Mouse (Mus musculus): ENCODE data around the gene Hectd4. TPM values are rescaled to one million over a fixed set of nuclear protein-coding genes. Genes with fewer than 3 reads are reported as not detected.

Gene Hectd4
- polyA plus RNA-seq, 1 experiment from 2014 or later, result 15.4 TPM

DNA sequence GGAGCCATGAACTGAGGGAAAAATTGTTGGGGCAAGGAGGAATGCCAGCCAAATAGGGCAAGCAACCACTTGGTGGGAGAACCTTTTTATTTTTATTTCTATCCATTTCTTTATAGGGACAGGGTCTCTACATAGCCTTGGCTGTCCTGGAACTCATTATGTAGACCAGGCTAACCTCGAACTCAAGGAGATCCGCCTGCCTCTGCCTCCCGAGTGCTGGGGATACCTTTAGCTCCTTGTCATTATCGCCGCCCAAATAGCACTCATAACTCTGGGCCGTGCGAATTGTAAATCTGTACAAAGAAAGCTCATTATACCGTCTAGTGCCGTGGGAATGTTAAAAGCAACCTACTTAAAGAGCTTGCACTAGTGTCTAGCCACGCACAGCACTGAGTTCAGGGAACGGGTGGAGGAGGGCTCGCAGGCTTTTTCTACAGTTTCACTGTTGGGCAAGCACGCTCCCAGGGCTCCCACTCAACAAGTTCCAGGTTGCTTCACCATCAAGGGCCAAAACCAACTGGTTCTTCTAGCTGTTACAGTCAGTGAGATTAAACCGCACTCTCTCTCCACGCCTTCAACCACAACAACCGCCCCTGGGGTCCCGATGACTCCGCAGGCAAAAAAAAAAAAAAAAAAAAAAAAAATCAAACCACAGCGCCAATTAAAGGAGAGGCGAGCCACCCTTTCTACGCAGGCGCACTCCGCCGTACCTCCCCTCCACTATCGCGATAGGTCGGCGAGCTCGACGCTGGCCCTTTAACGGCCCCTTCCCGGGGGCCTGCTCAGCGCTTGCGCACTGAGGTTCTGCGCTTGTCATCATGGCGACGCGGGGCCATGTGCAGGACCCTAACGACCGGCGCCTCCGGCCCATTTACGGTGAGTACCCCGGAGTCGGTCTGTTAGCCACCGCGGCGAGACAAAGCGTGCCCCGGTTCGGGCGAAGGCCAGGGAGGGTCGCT lies 177.4 kb downstream of the Hectd4 start, which contains the start of gene Naa25:
Naa25 (plus strand) TSS at position 750 of the 959 bp plus-strand sequence.
- ATAC-seq (ENCODE audit: low FRiP score, low read depth), result peak; percentile 96
- WGBS, result 10% methylated on average over 53 of the region's 53 CpGs
- Histone ChIP-seq H3K27ac (peak within 1 kb of the TSS; percentile 20; the same call in 1 of the 2 replicates), H3K4me3 (peak within 1 kb of the TSS; percentile 92), H3K9me3 (no peaks in the 10 kb centered on the region), H3K27me3 (replicated peaks) (no peaks in the 10 kb centered on the region), H3K4me2 (replicated peaks) (peak within 1 kb of the TSS; percentile 93), H3K36me3 (peaks cover 10% of the 10 kb centered on the region; the same call in 1 of the 2 replicates), H3K9ac (peak within 1 kb of the TSS; percentile 87), H3K4me1 (peaks cover 19% of the 10 kb centered on the region)

DNA sequence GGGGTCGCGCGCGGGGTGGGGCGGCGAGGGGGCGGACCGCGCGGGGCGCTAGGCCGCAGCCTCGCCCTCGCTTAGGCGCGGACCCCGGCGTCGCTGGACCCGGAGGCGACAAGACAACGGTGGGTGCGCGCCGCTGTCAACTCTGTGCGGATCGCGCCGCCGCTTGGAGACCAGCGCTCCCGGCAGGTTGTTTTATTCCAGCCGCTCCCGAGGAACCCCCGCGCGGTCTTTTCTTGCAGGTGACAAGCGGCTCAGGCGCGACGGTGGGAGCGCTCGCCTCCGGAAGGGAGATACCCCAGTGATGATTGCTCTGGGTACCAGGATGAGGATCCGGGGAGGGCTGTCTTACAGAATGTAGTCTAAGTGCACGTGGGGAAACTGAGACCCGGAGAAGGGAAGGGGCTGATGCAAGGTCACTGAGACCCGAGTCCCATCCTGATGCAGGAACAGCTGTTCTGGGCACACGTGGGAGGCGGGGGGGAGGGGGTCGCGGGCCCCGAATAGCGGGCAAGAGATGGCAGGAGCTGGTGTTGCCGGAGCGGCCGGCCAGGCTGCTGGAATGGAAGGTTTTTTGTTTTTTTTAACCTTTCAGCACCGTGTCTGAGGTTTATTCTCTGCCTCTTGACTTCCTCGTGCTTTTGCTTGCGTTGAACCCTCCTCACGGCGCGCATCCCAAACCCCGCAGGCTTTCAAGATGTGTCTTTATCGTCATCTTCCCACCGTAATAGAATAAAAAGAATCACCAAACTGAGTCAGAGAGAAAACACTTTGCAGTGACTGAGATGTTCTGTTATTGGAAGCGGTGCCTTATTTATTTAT lies 178.3 kb downstream of the Hectd4 start:
- peak; percentile 81 for ATAC-seq (ENCODE audit: low FRiP score, low read depth)
- Histone ChIP-seq H3K4me3 (peak overlapping the region; percentile 92), H3K27me3 (replicated peaks) (no peaks in the 10 kb centered on the region), H3K4me2 (replicated peaks) (peak overlapping the region; percentile 93), H3K9ac (peak overlapping the region; percentile 87), H3K27ac (peak overlapping the region; percentile 20; the same call in 1 of the 2 replicates), H3K4me1 (peaks cover 19% of the 10 kb centered on the region), H3K36me3 (peaks cover 10% of the 10 kb centered on the region; the same call in 1 of the 2 replicates), H3K9me3 (no peaks in the 10 kb centered on the region)
- under 1% methylated on average over 67 of the region's 67 CpGs for WGBS

DNA sequence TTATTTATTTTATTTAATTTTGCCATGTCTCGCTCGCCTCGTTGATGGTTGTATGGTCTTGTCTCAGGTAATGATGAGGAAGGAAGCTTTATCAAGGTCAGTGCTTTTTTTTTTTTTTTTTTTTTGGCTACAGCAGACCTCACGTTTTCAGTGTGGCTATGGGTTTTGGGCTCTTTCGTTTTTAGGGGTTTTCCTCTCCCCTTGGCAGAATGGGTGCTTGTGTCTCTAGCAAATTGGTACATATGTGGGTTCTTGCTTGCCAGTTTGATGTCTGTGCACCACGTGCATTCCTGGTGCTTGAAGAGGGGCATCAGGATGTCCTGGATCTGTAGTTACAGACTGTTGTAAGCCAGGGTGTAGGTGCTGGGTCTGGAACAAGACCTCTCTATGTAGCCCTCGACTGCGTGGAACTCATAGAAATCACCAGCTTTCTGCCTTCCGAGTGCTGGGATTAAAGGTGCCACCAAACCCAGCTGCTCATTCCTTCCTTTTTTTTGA lies 179.0 kb downstream of the Hectd4 start:
- no peaks in the 10 kb centered on the region for H3K9me3 ChIP-seq
- H3K27ac ChIP-seq, result no peak overlapping the region
- WGBS, result 58% methylated on average over 9 of the region's 9 CpGs
- H3K27me3 ChIP-seq (replicated peaks), result no peaks in the 10 kb centered on the region
- H3K36me3 ChIP-seq, result peaks cover 14% of the 10 kb centered on the region
- H3K9ac ChIP-seq, result peak overlapping the region; percentile 87; the same call in 1 of the 2 replicates
- peak overlapping the region; percentile 92 for H3K4me3 ChIP-seq
- peak overlapping the region; percentile 93 for H3K4me2 ChIP-seq (replicated peaks)
- no peak for ATAC-seq (ENCODE audit: low FRiP score, low read depth)
- H3K4me1 ChIP-seq, result peaks cover 19% of the 10 kb centered on the region

DNA sequence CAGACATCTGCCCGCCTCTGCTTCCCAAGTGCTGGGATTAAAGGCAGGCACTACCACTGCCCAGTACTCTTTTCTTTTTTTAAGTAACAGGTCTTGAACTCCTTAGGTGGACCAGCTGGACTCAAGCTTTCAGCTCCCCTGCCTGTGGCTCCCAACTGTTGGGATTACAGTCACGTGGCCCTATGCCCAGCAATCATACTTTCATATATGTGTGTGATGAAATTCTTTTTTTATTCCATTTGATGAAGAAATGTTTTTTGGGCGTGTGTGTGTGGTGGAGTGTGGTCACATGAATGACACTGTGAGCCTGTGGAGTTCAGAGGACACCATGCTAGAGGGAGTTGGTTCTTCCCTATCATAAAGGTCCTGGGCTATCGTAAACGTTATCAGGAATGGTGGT lies 179.5 kb downstream of the Hectd4 start:
- H3K9ac ChIP-seq, result no peak overlapping the region
- H3K4me3 ChIP-seq, result no peak overlapping the region
- peak overlapping the region; percentile 93 for H3K4me2 ChIP-seq (replicated peaks)

DNA sequence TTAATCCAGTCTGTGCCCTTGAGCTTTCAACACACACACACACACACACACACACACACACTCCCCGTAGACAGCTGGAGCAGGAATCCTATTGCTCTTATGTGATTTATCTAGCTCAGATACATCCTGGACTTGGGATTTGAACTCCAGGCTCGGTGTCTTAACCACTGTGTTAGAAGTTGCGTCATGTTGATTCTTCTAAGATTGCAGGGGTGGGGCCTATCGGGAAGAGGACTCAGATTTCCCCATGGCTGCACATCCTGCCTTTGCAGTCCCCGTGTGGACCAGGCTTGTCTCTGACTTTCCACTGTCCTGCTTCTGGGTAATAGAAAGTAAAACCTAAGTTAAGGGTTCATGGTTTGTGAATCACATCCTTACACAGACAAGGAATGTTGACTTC lies 180.0 kb downstream of the Hectd4 start:
- H3K4me2 ChIP-seq (replicated peaks), result no peak overlapping the region
- no peak overlapping the region for H3K9ac ChIP-seq
- H3K36me3 ChIP-seq, result peaks cover 14% of the 10 kb centered on the region
- H3K4me1 ChIP-seq, result peaks cover 19% of the 10 kb centered on the region
- H3K9me3 ChIP-seq, result no peaks in the 10 kb centered on the region
- no peaks in the 10 kb centered on the region for H3K27me3 ChIP-seq (replicated peaks)
- WGBS, result 78% methylated on average over 5 of the region's 5 CpGs
- H3K27ac ChIP-seq, result no peak overlapping the region
- ATAC-seq (ENCODE audit: low FRiP score, low read depth), result no peak
- H3K4me3 ChIP-seq, result no peak overlapping the region

More for the DNA sequence above, 179.5 kb downstream of the Hectd4 start:
- no peaks in the 10 kb centered on the region for H3K9me3 ChIP-seq
- peaks cover 19% of the 10 kb centered on the region for H3K4me1 ChIP-seq
- H3K27me3 ChIP-seq (replicated peaks), result no peaks in the 10 kb centered on the region
- H3K36me3 ChIP-seq, result peaks cover 14% of the 10 kb centered on the region
- 88% methylated on average over 5 of the region's 5 CpGs for WGBS
- no peak overlapping the region for H3K27ac ChIP-seq
- no peak for ATAC-seq (ENCODE audit: low FRiP score, low read depth)

DNA sequence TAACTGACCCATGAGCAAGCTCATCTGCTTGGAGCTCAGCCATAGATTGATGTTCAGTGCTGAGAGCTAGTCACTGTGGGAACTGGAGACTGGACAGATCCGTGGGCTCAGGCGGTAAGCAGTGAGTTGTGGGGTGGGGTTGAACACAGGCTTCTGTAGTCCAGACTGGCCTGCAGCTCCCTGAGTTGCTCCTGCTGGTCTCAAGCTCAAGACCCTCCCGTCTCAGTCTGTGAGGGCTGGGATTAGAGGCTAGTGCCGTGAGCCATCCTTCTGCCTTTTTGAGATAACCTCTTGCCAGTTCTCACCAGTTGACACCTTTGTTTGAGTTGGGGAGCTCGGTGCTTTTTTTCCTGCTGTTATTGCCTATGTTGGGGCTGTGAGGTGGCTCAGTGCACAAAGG lies 180.8 kb downstream of the Hectd4 start:
- Histone ChIP-seq H3K9ac (no peak overlapping the region), H3K9me3 (no peaks in the 10 kb centered on the region), H3K4me3 (no peak overlapping the region), H3K4me1 (peaks cover 19% of the 10 kb centered on the region), H3K4me2 (replicated peaks) (no peak overlapping the region), H3K27ac (no peak overlapping the region), H3K36me3 (peaks cover 14% of the 10 kb centered on the region), H3K27me3 (replicated peaks) (no peaks in the 10 kb centered on the region)
- no peak for ATAC-seq (ENCODE audit: low FRiP score, low read depth)
- WGBS, result 88% methylated on average over 5 of the region's 5 CpGs

DNA sequence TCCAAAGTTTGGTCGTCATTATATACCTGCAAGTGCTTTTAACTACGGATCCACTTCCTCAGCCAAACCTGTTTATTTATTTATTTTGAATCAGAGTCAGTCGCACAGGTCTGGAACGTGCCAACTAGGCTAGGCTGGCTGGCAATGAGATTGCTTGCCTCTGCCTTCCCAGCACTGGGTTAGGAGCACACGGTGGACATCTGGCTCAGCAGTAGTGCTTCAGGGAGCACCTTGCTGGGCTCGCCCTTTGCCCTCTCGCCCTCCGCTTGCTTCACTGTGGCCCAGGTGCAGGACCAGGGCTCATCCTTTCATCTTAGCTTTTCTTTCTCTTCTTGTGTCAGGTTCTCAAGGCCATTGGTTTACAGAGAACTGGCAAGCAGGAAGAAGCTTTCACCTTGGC lies 187.8 kb downstream of the Hectd4 start:
- H3K9ac ChIP-seq, result no peak overlapping the region
- no peaks in the 10 kb centered on the region for H3K9me3 ChIP-seq
- no peak overlapping the region for H3K4me3 ChIP-seq
- no peak overlapping the region for H3K27ac ChIP-seq
- ATAC-seq (ENCODE audit: low FRiP score, low read depth), result no peak
- 94% methylated on average over 8 of the region's 8 CpGs for WGBS
- no peaks in the 10 kb centered on the region for H3K4me1 ChIP-seq
- H3K36me3 ChIP-seq, result peaks cover 56% of the 10 kb centered on the region
- no peaks in the 10 kb centered on the region for H3K27me3 ChIP-seq (replicated peaks)
- no peak overlapping the region for H3K4me2 ChIP-seq (replicated peaks)

DNA sequence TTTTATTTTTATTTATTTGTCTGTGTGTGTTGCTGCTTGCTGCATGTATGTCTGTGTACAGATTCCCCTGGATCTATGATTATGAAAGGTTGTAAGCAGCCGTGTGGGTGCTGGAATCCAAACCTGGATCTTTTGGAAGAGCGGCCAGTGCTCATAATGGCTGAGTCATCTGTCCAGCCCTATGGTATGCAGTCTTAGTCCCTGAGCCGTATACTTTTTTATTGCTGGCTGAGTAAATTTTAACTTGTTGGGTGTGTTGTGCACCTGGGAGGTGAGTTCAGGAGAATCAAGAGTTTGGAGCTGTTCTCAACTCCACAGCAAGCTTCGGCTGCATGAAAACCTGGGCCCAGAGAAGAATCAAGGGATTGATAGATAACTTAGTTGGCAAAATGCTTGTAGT lies 191.0 kb downstream of the Hectd4 start:
- Histone ChIP-seq H3K4me3 (no peak overlapping the region), H3K4me2 (replicated peaks) (no peak overlapping the region), H3K9ac (no peak overlapping the region), H3K4me1 (no peaks in the 10 kb centered on the region), H3K27ac (no peak overlapping the region), H3K9me3 (no peaks in the 10 kb centered on the region), H3K27me3 (replicated peaks) (no peaks in the 10 kb centered on the region), H3K36me3 (peaks cover 77% of the 10 kb centered on the region)
- 94% methylated on average over 4 of the region's 4 CpGs for WGBS
- no peak for ATAC-seq (ENCODE audit: low FRiP score, low read depth)

Other genes starting within 250 kb of the Hectd4 start
- gene Rph3a, start 210.1 kb upstream of the Hectd4 start, polyA plus RNA-seq (2016; fragmentation: Nextera tagmentation; extraction: Ambion mirVana), result 3.7 and 4.4 TPM in 2 replicates
- gene Ptpn11, start 28.8 kb upstream of the Hectd4 start, polyA plus RNA-seq (2016; fragmentation: Nextera tagmentation; extraction: Ambion mirVana), result 20.0 and 25.1 TPM in 2 replicates
- 452 and 465 TPM in 2 replicates for gene Rpl6, start 15.7 kb upstream of the Hectd4 start, polyA plus RNA-seq (2016; fragmentation: Nextera tagmentation; extraction: Ambion mirVana)
- gene Trafd1, start 165.4 kb downstream of the Hectd4 start, polyA plus RNA-seq (2016; fragmentation: Nextera tagmentation; extraction: Ambion mirVana), result 116 and 119 TPM in 2 replicates
- gene Naa25, start 177.7 kb downstream of the Hectd4 start, polyA plus RNA-seq (2016; fragmentation: Nextera tagmentation; extraction: Ambion mirVana), result 49.9 TPM in 2 replicates
- gene Tmem116, start 231.7 kb downstream of the Hectd4 start, polyA plus RNA-seq (2016; fragmentation: Nextera tagmentation; extraction: Ambion mirVana), result 1.7 and 1.8 TPM in 2 replicates
- 132 and 136 TPM in 2 replicates for gene Erp29, start 232.3 kb downstream of the Hectd4 start, polyA plus RNA-seq (2016; fragmentation: Nextera tagmentation; extraction: Ambion mirVana)